Mouse (Mus musculus): Measurements from ENCODE around the gene Clec2g.

The Clec2g gene

GRCm38 (mm10) chr6:129012966-129013365 lies 78.8 kb downstream of the Clec2g start:
- no peak for DNase-seq (ENCODE audit: extremely low read depth, low read depth, low spot score)

GRCm38 (mm10) chr6:129013762-129014276 lies 79.6 kb downstream of the Clec2g start:
- no peak for DNase-seq (ENCODE audit: extremely low read depth, low read depth, low spot score)

- no peak for DNase-seq (ENCODE audit: extremely low read depth, low read depth, low spot score)
Measured at GRCm38 (mm10) chr6:129014399-129014798, 80.2 kb downstream of the Clec2g start.

- DNase-seq (ENCODE audit: extremely low read depth, low read depth, low spot score): no peak
Measured at GRCm38 (mm10) chr6:129027451-129028248, 93.5 kb downstream of the Clec2g start.

GRCm38 (mm10) chr6:129030175-129030824 lies 96.1 kb downstream of the Clec2g start:
- no peak for DNase-seq (ENCODE audit: extremely low read depth, low read depth, low spot score)

- DNase-seq (ENCODE audit: extremely low read depth, low read depth, low spot score): no peak
Measured at GRCm38 (mm10) chr6:129030964-129031363, 96.8 kb downstream of the Clec2g start.

GRCm38 (mm10) chr6:129033397-129033796 lies 99.2 kb downstream of the Clec2g start:
- DNase-seq (ENCODE audit: extremely low read depth, low read depth, low spot score): no peak

Measured in fat pad, adult 2 months (tissue).